Mouse (Mus musculus) E14TG2a.4 (cell line): ENCODE results near the gene Apba2.

Source experiments
- CTCF ChIP-seq: conservative IDR thresholded peaks from 2 replicates; pipeline ENCODE4 v1.5.1; 2014; ENCODE audit warnings: low read length
- NANOG ChIP-seq: IDR thresholded peaks from 2 replicates; pipeline ENCODE4 v1.6.1; 2014; ENCODE audit warnings: borderline replicate concordance, low read length, mixed read lengths
- POU5F1 ChIP-seq: IDR thresholded peaks from 2 replicates; pipeline ENCODE4 v1.6.1; 2014; ENCODE audit warnings: low read length, borderline replicate concordance

- TF ChIP-seq CTCF (no peak), POU5F1 (no peak), NANOG (no peak)
These were observed 186.8 kb downstream of the Apba2 start for GRCm38 (mm10) chr7:64688115-64688817.
